Mouse (Mus musculus): Measurements from ENCODE around the gene Hk1. TPM values are rescaled to one million over a fixed set of nuclear protein-coding genes. Genes with fewer than 3 reads are reported as not detected.

The Hk1 gene
- polyA plus RNA-seq, 1 experiment from 2014 or later: 73.7 TPM

DNA sequence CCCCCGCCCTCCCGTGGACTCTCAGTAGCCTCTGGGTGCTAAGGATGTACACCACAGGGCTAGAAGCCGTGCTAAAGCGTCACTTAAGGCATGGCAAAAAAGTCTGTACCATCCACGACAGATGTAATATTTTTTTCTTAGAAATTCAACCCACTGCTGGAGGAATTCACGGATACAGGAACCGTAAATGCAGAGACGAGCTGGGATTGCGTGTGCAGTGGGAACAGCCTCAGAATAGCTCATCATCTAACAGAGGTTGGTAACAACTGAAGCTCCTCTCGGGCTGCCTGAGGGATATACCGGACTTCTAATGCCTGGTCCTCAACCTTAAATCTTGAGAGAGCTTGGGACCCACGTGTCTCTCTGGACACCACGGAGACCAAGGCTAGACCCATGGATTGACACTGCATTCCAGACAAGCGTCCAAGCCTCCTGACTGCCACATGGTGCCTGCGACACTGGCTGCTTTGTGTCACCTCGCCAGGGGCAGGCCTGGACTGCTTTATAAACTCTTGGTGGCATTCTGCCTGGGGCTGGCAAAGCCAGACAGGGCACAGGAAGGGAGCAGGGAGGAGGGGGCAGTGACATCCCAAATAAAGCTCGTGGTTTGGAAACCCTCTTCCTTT is 23.5 kb downstream of the Hk1 start:
- H3K4me3 ChIP-seq (replicated peaks; ENCODE audit: low read depth, low read length): no peak overlapping the region
- no peaks in the 10 kb centered on the region for H3K36me3 ChIP-seq (ENCODE audit: control insufficient read depth, insufficient read depth, low read length)
- 79% methylated on average over 17 of the region's 17 CpGs for WGBS
- ATAC-seq (ENCODE audit: low FRiP score, low TSS enrichment): no peak
- H3K27me3 ChIP-seq (ENCODE audit: control insufficient read depth, insufficient read depth, low read length): no peaks in the 10 kb centered on the region
- H3K4me2 ChIP-seq (ENCODE audit: low read length): no peak overlapping the region
- no peak overlapping the region for H3K9ac ChIP-seq (replicated peaks; ENCODE audit: low read length)
- DNase-seq: no peak
- H3K4me1 ChIP-seq (ENCODE audit: control insufficient read depth, insufficient read depth, low read length): no peaks in the 10 kb centered on the region
- H3K9me3 ChIP-seq (ENCODE audit: control insufficient read depth, low read length): no peaks in the 10 kb centered on the region
- no peak overlapping the region for H3K27ac ChIP-seq (replicated peaks; ENCODE audit: low read depth, low read length)

DNA sequence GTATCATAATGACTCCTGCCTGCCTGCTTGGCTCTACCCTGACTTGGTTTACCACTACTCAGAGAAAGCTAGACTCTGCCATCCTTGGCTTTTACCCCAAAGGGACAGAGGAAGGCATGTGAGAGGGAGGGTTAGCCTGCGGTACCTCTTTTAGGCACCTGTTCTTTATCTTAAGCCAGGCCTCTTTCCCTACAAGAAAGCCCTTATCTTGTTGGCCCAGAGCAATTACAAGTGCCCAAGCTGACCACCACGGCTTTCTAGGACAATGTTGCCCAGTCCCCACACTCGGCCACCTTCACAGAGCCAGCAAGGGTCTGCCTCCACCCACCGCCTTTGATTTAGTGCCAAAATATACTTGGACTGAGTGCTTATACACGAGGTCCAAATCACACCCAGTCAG is 34.6 kb downstream of the Hk1 start:
- Histone ChIP-seq H3K4me2 (ENCODE audit: low read length) (no peak overlapping the region), H3K36me3 (ENCODE audit: control insufficient read depth, insufficient read depth, low read length) (no peaks in the 10 kb centered on the region), H3K27ac (replicated peaks; ENCODE audit: low read depth, low read length) (no peak overlapping the region), H3K4me3 (replicated peaks; ENCODE audit: low read depth, low read length) (no peak overlapping the region), H3K9me3 (ENCODE audit: control insufficient read depth, low read length) (no peaks in the 10 kb centered on the region), H3K27me3 (ENCODE audit: control insufficient read depth, insufficient read depth, low read length) (no peaks in the 10 kb centered on the region), H3K9ac (replicated peaks; ENCODE audit: low read length) (no peak overlapping the region), H3K4me1 (ENCODE audit: control insufficient read depth, insufficient read depth, low read length) (peaks cover 7% of the 10 kb centered on the region; the same call in 1 of the 2 replicates)
- DNase-seq: no peak
- 86% methylated on average over 5 of the region's 5 CpGs for WGBS
- ATAC-seq (ENCODE audit: low FRiP score, low TSS enrichment): no peak

DNA sequence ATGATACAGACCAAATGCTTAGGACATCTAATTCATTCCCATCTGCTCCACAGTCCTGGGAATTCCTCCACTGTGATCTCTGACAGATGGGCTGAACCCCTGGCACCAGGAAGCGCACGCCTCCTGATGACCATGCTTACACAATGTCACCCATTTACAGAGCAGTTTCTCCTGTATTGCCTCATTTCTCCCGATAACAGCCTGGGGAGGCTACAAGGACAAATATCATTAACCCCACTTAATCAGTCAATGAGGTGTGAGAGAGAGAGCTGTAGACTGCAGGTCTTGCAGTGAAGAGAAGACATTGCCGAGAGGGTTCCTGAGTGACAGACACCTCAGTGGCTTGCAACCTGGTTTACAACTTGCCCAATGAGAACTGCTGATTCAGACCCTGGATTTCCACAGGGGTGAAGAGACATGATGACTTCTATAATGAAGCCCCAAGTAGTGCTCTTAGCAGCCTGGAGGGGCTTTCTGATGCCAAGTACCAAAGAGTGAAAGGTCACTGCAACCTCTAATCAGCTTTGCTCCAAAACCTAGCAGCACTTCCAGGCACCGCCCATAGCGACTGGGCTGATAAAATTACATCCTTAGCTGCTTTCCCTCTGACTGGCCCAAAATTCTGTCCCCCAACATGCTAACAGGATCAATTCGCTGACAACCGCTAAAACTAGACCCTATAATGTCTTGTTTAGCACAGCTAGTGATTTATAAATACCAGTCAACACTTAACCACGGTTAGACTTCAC is 35.5 kb downstream of the Hk1 start:
- no peak overlapping the region for H3K27ac ChIP-seq (replicated peaks; ENCODE audit: low read depth, low read length)
- no peak overlapping the region for H3K4me2 ChIP-seq (ENCODE audit: low read length)
- ATAC-seq (ENCODE audit: low FRiP score, low TSS enrichment) (no peak), DNase-seq (no peak)
- H3K9me3 ChIP-seq (ENCODE audit: control insufficient read depth, low read length): no peaks in the 10 kb centered on the region
- H3K36me3 ChIP-seq (ENCODE audit: control insufficient read depth, insufficient read depth, low read length): no peaks in the 10 kb centered on the region
- H3K4me1 ChIP-seq (ENCODE audit: control insufficient read depth, insufficient read depth, low read length): peaks cover 11% of the 10 kb centered on the region; the same call in 1 of the 2 replicates
- H3K4me3 ChIP-seq (replicated peaks; ENCODE audit: low read depth, low read length): no peak overlapping the region
- H3K27me3 ChIP-seq (ENCODE audit: control insufficient read depth, insufficient read depth, low read length): no peaks in the 10 kb centered on the region
- WGBS: 91% methylated on average over 9 of the region's 9 CpGs
- no peak overlapping the region for H3K9ac ChIP-seq (replicated peaks; ENCODE audit: low read length)

DNA sequence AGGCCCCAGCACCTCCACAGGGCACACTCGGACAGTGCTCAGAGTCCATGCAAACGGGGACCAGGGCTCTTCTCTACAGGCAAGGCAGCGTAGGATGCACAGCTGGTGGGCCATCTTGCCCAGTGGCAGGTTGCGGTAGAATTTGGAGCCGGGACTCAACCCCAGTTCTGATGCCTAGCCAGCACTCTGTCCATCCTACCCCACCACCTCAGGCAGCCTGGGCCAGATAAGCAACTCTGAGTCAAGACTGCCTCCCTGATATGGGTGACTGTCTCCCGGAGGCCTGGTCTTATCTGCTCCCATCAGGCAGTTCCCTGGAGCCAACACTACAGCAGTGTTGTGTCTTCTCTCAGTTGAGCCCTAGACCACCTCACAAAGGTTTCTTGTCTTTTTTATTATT is 37.2 kb downstream of the Hk1 start:
- Histone ChIP-seq H3K4me1 (ENCODE audit: control insufficient read depth, insufficient read depth, low read length) (peaks cover 20% of the 10 kb centered on the region), H3K27me3 (ENCODE audit: control insufficient read depth, insufficient read depth, low read length) (no peaks in the 10 kb centered on the region), H3K4me3 (replicated peaks; ENCODE audit: low read depth, low read length) (no peak overlapping the region), H3K36me3 (ENCODE audit: control insufficient read depth, insufficient read depth, low read length) (no peaks in the 10 kb centered on the region), H3K9ac (replicated peaks; ENCODE audit: low read length) (no peak overlapping the region), H3K27ac (replicated peaks; ENCODE audit: low read depth, low read length) (no peak overlapping the region), H3K4me2 (ENCODE audit: low read length) (no peak overlapping the region), H3K9me3 (ENCODE audit: control insufficient read depth, low read length) (no peaks in the 10 kb centered on the region)
- no peak for ATAC-seq (ENCODE audit: low FRiP score, low TSS enrichment)
- WGBS: 90% methylated on average over 6 of the region's 6 CpGs
- no peak for DNase-seq

DNA sequence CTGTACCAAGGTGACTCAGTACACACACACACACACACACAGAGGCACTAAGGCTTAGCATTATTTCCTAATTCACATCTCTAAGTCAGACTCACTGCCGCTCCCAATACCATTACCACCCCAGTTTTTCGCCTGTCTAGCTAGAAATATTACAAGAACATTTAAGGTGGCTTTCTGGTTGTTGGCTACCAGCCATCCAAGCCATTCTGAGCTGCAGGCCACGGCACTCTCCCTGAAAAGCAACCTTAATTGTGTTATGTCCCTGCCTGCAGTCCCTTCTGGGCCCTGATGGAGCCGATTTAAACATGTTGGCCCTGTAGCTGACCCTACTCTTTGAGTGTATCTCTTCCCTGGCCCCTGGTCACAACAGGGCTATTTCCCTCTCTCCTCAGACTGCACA is 37.8 kb downstream of the Hk1 start:
- Histone ChIP-seq H3K27me3 (ENCODE audit: control insufficient read depth, insufficient read depth, low read length) (no peaks in the 10 kb centered on the region), H3K9ac (replicated peaks; ENCODE audit: low read length) (no peak overlapping the region), H3K36me3 (ENCODE audit: control insufficient read depth, insufficient read depth, low read length) (no peaks in the 10 kb centered on the region), H3K4me2 (ENCODE audit: low read length) (no peak overlapping the region), H3K9me3 (ENCODE audit: control insufficient read depth, low read length) (no peaks in the 10 kb centered on the region), H3K27ac (replicated peaks; ENCODE audit: low read depth, low read length) (no peak overlapping the region), H3K4me3 (replicated peaks; ENCODE audit: low read depth, low read length) (no peak overlapping the region), H3K4me1 (ENCODE audit: control insufficient read depth, insufficient read depth, low read length) (peaks cover 20% of the 10 kb centered on the region)
- 93% methylated on average over 4 of the region's 4 CpGs for WGBS
- ATAC-seq (ENCODE audit: low FRiP score, low TSS enrichment) (no peak), DNase-seq (no peak)

DNA sequence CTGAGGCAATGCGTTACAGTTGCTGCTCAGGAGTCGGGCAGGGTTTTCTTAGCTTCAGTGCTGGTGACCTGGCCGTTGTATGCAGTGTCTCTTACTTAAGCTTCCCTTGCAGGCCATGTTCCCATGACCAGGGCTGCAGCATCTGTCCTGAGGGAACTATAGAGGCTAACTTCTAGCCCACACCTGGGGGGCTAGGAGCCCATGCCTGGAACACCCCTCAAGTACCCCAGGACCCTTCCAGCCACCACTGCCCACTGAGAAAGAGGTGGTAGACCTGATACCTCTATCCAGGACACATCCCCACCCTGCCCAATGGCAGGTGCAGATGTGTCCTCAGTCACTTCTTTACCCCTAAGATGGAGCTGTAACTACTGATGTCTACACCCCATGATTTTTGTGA is 38.7 kb downstream of the Hk1 start:
- H3K27me3 ChIP-seq (ENCODE audit: control insufficient read depth, insufficient read depth, low read length): no peaks in the 10 kb centered on the region
- 26% methylated on average over 3 of the region's 3 CpGs for WGBS
- H3K4me3 ChIP-seq (replicated peaks; ENCODE audit: low read depth, low read length): peak overlapping the region; percentile 71
- peak overlapping the region; percentile 85 for H3K27ac ChIP-seq (replicated peaks; ENCODE audit: low read depth, low read length)
- H3K4me2 ChIP-seq (ENCODE audit: low read length): peak overlapping the region; percentile 87
- H3K36me3 ChIP-seq (ENCODE audit: control insufficient read depth, insufficient read depth, low read length): no peaks in the 10 kb centered on the region
- no peaks in the 10 kb centered on the region for H3K9me3 ChIP-seq (ENCODE audit: control insufficient read depth, low read length)
- H3K9ac ChIP-seq (replicated peaks; ENCODE audit: low read length): peak overlapping the region; percentile 82
- DNase-seq (no peak), ATAC-seq (ENCODE audit: low FRiP score, low TSS enrichment) (no peak)
- H3K4me1 ChIP-seq (ENCODE audit: control insufficient read depth, insufficient read depth, low read length): peaks cover 20% of the 10 kb centered on the region

DNA sequence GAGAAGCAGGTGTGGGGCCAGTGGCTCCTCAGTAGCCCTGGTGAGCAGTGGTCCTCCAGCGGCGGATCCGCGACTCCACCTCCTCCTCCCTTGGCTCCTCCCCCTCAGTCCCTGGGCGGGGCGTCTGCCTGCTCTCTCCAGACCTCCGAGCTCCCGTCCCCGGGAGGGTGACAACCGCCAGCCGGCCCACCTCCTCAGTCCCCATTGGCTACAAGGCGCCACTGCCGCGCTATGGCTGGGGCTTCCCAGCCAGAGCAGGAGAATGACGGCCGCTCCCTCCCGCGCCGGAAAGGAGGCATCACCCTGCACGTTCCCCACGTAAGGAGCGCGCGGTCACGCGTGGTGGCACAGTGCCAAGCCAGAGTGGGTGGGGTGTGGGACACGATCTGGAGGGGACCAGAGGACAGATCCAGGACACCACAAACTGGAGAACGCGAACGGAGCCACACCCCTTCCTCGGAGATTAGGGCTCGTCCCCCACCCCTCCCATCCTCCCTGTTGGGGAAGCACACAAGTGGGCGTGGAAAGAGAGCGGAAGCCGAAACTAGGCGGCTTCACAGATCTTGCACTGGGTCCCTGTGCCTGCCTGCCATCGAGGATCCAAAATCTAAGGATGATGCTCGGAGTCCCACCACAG is 39.5 kb downstream of the Hk1 start:
- Histone ChIP-seq H3K4me1 (ENCODE audit: control insufficient read depth, insufficient read depth, low read length) (peaks cover 20% of the 10 kb centered on the region), H3K9me3 (ENCODE audit: control insufficient read depth, low read length) (no peaks in the 10 kb centered on the region), H3K27me3 (ENCODE audit: control insufficient read depth, insufficient read depth, low read length) (no peaks in the 10 kb centered on the region), H3K27ac (replicated peaks; ENCODE audit: low read depth, low read length) (peak overlapping the region; percentile 85), H3K4me2 (ENCODE audit: low read length) (peak overlapping the region; percentile 87), H3K4me3 (replicated peaks; ENCODE audit: low read depth, low read length) (peak overlapping the region; percentile 71), H3K36me3 (ENCODE audit: control insufficient read depth, insufficient read depth, low read length) (no peaks in the 10 kb centered on the region), H3K9ac (replicated peaks; ENCODE audit: low read length) (peak overlapping the region; percentile 82)
- WGBS: under 1% methylated on average over 38 of the region's 38 CpGs
- DNase-seq: peak; percentile 95
- peak; percentile 96 for ATAC-seq (ENCODE audit: low FRiP score, low TSS enrichment)

DNA sequence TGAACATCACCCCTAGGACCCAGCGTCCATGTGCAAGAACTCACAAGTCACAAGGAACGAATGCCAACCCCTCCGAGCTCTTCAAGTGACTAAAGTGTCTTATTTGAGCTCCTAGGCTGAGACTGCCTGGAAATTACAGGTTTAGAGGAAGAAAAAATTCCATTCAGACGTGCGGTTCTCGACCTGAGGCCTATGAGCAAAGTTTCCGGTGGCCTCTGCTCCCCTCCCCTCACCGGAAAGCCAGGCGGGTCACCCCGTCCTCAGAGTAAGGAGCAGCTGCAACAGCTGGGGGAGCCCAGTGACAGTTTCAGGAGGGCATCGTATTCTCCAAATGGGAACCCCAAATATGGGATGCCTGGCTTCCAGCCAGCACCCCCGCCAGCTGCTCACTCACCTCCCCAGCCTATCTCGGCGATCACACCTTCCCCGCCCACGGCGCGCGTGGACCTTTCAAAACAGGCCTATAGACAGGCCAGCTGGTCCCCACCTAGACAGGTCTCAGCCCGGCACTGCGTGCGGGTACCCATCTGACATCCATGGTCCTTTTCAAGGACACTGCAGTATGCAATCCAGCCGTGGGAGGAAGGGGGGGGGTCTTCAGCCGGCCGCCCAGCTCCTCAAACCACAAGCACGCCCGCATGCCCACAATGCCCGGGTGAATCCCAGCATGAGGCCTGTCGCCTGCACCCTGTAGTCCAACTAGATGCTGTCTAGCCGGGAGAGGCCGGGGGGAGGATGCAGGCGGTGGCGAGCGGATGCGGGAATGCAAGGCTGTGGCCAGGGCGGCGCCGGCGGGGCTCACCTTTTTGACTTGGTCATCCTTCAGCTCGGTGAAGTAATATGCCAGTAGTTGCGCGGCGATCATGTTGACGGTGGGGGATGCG is 40.3 kb downstream of the Hk1 start:
- no peaks in the 10 kb centered on the region for H3K36me3 ChIP-seq (ENCODE audit: control insufficient read depth, insufficient read depth, low read length)
- H3K27ac ChIP-seq (replicated peaks; ENCODE audit: low read depth, low read length): peak overlapping the region; percentile 85
- H3K9me3 ChIP-seq (ENCODE audit: control insufficient read depth, low read length): no peaks in the 10 kb centered on the region
- H3K27me3 ChIP-seq (ENCODE audit: control insufficient read depth, insufficient read depth, low read length): no peaks in the 10 kb centered on the region
- H3K9ac ChIP-seq (replicated peaks; ENCODE audit: low read length): peak overlapping the region; percentile 82
- 4% methylated on average over 45 of the region's 45 CpGs for WGBS
- H3K4me1 ChIP-seq (ENCODE audit: control insufficient read depth, insufficient read depth, low read length): peaks cover 20% of the 10 kb centered on the region
- DNase-seq (peak; percentile 54), ATAC-seq (ENCODE audit: low FRiP score, low TSS enrichment) (peak; percentile 68)
- H3K4me3 ChIP-seq (replicated peaks; ENCODE audit: low read depth, low read length): peak overlapping the region; percentile 71
- peak overlapping the region; percentile 87 for H3K4me2 ChIP-seq (ENCODE audit: low read length)
